Mouse (Mus musculus) ES-E14 (cell line): ENCODE data around the gene Slc13a3. TPM values are rescaled to one million over a fixed set of nuclear protein-coding genes. Genes with fewer than 3 reads are reported as not detected.

ENCODE experiments used
- DNase-seq: peaks from one replicate; pipeline ENCODE4 v3.0.0-alpha.2; 2013; ENCODE audit warnings: low read depth, low spot score
- H3K27ac ChIP-seq: 2 replicates; pipeline ENCODE4 v1.5.1; 2012; ENCODE audit warnings: low read depth, mild to moderate bottlenecking, low read length, moderate library complexity, mixed read lengths; ENCODE audit not compliant: poor library complexity, insufficient read depth, severe bottlenecking
- H3K36me3 ChIP-seq: 2 replicates; pipeline ENCODE4 v1.6.1; 2012; ENCODE audit warnings: mild to moderate bottlenecking, low read length, moderate library complexity, mixed read lengths; ENCODE audit not compliant: control insufficient read depth, poor library complexity, insufficient read depth, severe bottlenecking
- H3K4me1 ChIP-seq, 2 experiments: fragments of 150-350 bp in 1 of 2; sonication (generic) in 1 of 2; 2 replicates each; pipeline ENCODE4 v1.6.1; 2012; ENCODE audit warnings: low read length in 2 of 2, mild to moderate bottlenecking in 1 of 2, mixed read lengths in 1 of 2; ENCODE audit not compliant: control insufficient read depth in 2 of 2, insufficient read depth in 2 of 2, poor library complexity in 1 of 2
- H3K4me3 ChIP-seq, 2 experiments: fragments of 150-350 bp in 1 of 2; sonication (generic) in 1 of 2; 2 replicates each; pipeline ENCODE4 v1.5.1; 2012; ENCODE audit warnings: low read length in 2 of 2, low read depth in 1 of 2, mild to moderate bottlenecking in 1 of 2, mixed read lengths in 1 of 2; ENCODE audit not compliant: insufficient read depth in 1 of 2, poor library complexity in 1 of 2, severe bottlenecking in 1 of 2
- H3K9ac ChIP-seq: 2 replicates; pipeline ENCODE4 v1.6.1; 2012; ENCODE audit warnings: low read depth, mild to moderate bottlenecking, low read length, mixed read lengths; ENCODE audit not compliant: poor library complexity, insufficient read depth, severe bottlenecking
- H3K9me3 ChIP-seq: fragments of 150-350 bp; sonication (generic); 2 replicates; pipeline ENCODE4 v1.6.1; 2012; ENCODE audit warnings: low read depth, mild to moderate bottlenecking, low read length; ENCODE audit not compliant: control insufficient read depth, insufficient read depth
- CHD2 ChIP-seq: IDR thresholded peaks from 2 replicates; pipeline ENCODE4 v1.6.1; 2014; ENCODE audit warnings: mild to moderate bottlenecking, low read depth, low read length, inconsistent platforms
- HCFC1 ChIP-seq: IDR thresholded peaks from 2 replicates; pipeline ENCODE4 v1.6.1; 2012; ENCODE audit warnings: low read length, inconsistent platforms, borderline replicate concordance; ENCODE audit not compliant: insufficient read depth
- MAFK ChIP-seq: IDR thresholded peaks from 2 replicates; pipeline ENCODE4 v1.6.1; 2014; ENCODE audit warnings: mild to moderate bottlenecking, low read depth, low read length, inconsistent platforms; ENCODE audit not compliant: insufficient read depth
- ZC3H11A ChIP-seq: IDR thresholded peaks from 2 replicates; pipeline ENCODE4 v1.6.1; 2012; ENCODE audit warnings: low read depth, mild to moderate bottlenecking, inconsistent platforms, low read length, borderline replicate concordance
- ZNF384 ChIP-seq: IDR thresholded peaks from 2 replicates; pipeline ENCODE4 v1.6.1; 2012; ENCODE audit warnings: low read depth, low read length, inconsistent platforms
- in situ Hi-C, 2 experiments: fragments of 600-800 bp; cut with MboI; formaldehyde crosslinking; loops; one replicate each; pipeline ENCODE4 v1.15.1; 2025; ENCODE audit warnings: low sequenced_read_pairs in 2 of 2, inconsistent platforms in 1 of 2; ENCODE audit not compliant: unreplicated experiment in 2 of 2
- total RNA-seq: library from RNA; depleted of rRNA; stranded (reverse); fragments of 300-350 nt; gene quantifications from 2 replicates; pipeline ENCODE4 v1.2.3, GENCODE M21; 2012

The Slc13a3 gene
- total RNA-seq, 1 experiment: 0.22 TPM

DNA sequence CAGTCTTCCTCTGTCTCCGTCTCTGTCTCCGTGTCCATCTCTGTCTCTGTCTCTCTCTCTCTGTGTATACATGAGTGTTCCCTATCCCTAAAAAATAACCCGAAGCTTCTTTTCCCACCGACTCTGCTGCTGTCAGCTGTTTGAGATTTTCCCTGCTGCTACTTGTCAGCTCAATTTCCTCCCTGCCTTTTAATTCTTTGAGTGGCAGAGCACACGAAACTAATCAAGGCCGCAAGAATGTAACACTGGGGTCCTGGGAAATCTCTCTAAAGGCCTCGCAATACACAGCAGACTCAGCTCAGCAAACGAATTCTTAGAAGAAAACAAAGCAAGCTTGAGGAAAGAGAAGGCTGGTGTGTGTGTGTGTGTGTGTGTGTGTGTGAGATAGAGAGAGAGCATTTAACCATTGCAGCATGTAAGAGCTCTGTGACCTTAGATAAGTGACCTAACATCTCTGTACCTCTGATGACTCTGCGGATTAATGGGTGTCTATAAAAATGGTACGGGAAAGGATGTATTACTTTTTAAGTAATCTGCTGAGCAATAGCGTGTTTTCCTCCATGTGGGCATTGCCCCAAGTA, 57.8 kb downstream of the Slc13a3 start:
- no peaks in the 10 kb centered on the region for H3K9me3 ChIP-seq
- in situ Hi-C loops: no loop called here

DNA sequence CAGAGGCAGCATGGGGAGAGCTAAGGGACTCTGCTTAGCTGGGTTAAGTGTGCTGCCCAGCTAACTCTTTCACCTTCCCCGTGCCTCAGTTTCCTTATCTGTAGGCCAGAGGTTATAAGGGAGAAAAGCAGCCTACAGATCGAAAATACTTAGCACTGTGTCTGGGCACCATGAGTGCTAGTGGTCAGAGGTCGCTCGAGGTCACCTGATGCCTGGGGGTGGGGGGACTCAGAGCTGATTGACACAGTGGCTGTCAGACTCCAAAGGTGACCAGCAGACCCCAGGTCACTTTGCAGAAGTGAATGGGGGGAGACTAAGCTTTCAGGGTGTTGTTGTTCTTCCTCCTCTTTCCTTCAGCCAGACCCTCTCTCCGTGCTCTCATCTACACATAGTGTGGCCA, 58.7 kb downstream of the Slc13a3 start:
- DNase-seq: no peak
- H3K9me3 ChIP-seq: no peaks in the 10 kb centered on the region
- H3K9ac ChIP-seq: no peak overlapping the region
- no peak overlapping the region for H3K4me3 ChIP-seq
- in situ Hi-C loops: no loop called here
- H3K36me3 ChIP-seq: no peaks in the 10 kb centered on the region
- TF ChIP-seq ZC3H11A: no peak
- TF ChIP-seq MAFK: no peak
- TF ChIP-seq ZNF384: no peak
- H3K4me1 ChIP-seq: peaks cover 0 to 9% of the 10 kb centered on the region in 2 experiments; a peak in 1 of 4 replicates
- no peak overlapping the region for H3K27ac ChIP-seq

More for the DNA sequence above, 57.8 kb downstream of the Slc13a3 start:
- Histone ChIP-seq H3K9ac (no peak overlapping the region), H3K27ac (no peak overlapping the region), H3K4me3 (no peak overlapping the region), H3K36me3 (no peaks in the 10 kb centered on the region), H3K4me1 (peaks cover 0 to 9% of the 10 kb centered on the region in 2 experiments; a peak in 1 of 4 replicates)
- no peak for TF ChIP-seq CHD2
- no peak for TF ChIP-seq ZC3H11A
- TF ChIP-seq HCFC1: no peak
- TF ChIP-seq ZNF384: no peak
- TF ChIP-seq MAFK: no peak
- no peak for DNase-seq

DNA sequence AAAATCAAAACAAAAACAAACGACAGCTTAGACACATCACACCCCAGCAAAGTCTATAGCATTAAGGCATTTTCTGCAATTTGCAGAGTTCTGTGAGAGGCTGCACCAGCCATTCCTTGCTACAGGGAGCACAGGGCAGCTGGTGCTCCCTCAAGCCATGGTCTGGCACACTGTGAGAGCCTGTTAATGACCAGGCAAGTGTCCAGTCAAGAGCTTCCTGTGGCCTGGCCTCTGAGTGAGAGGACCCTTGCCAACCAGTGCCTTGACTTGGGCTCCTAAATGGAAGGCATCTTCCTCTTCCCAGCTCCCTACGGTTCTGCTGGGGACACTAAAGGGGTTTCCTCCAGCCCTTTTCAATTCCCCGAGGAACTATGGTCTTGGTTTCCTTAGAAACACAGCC, 59.1 kb downstream of the Slc13a3 start:
- Histone ChIP-seq H3K27ac (no peak overlapping the region), H3K9me3 (no peaks in the 10 kb centered on the region), H3K36me3 (no peaks in the 10 kb centered on the region), H3K4me3 (no peak overlapping the region), H3K4me1 (peaks cover 0 to 9% of the 10 kb centered on the region in 2 experiments; a peak in 1 of 4 replicates), H3K9ac (no peak overlapping the region)
- TF ChIP-seq ZC3H11A (no peak), MAFK (no peak), HCFC1 (no peak), CHD2 (no peak), ZNF384 (no peak)
- DNase-seq: no peak
- in situ Hi-C loops: no loop called here

DNA sequence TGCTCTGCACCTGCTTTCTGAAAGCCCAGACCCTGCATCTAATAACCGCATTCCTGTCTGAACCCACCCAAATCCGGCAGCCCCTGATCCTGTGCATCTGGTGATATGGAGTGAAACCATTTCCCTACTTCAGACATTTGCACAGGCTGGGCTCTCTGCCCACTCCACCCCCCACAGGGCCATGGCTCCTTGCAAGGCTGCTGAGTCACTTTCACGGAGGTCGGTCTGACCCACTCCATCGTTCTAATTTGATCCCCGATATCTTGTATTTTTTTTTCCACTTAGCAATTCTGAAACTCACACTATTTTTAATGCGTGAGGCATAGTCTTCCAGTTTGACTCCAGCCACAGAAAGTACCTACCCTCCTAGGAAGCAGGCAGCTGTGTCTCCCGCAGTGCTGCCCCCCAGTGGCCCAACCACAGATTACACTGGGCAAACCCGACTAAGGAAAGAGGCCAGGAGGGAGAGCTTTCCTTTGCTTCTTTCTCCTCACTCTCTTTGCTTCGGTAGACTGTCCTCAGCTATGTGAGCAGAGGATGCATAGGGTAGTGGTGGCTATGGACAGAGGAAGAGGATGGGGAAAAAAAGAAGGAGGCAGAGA, 65.2 kb downstream of the Slc13a3 start:
- TF ChIP-seq MAFK: no peak
- no peak for TF ChIP-seq ZNF384
- Histone ChIP-seq H3K4me1 (no peaks in the 10 kb centered on the region), H3K27ac (no peak overlapping the region), H3K4me3 (no peak overlapping the region), H3K9me3 (no peaks in the 10 kb centered on the region), H3K36me3 (no peaks in the 10 kb centered on the region), H3K9ac (no peak overlapping the region)
- in situ Hi-C loops: no loop called here
- no peak for DNase-seq

DNA sequence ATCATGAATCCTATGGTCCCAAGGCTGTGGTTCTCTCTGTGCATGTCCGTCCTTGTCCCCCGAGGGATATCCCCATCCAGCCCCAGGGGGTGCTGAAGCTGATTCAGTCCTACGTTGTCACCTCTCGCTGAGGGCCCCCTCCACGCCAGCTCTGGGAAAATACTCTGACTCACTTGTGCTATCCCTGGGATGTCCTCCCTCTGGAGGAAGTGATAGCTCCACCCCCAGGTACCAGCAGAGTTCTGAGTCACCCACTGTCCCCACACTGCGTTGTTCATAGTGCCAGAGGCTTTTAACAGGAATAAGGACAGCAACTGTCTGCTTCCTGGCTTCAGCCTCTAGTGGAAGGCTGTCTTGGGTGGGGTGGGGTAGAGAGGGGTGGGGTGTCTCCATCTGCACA, 67.7 kb downstream of the Slc13a3 start:
- no peak for DNase-seq
- Histone ChIP-seq H3K9me3 (no peaks in the 10 kb centered on the region), H3K4me1 (peaks cover 0 to 6% of the 10 kb centered on the region in 2 experiments; a peak in 1 of 4 replicates), H3K27ac (no peak overlapping the region), H3K4me3 (no peak overlapping the region), H3K36me3 (no peaks in the 10 kb centered on the region), H3K9ac (no peak overlapping the region)
- in situ Hi-C loops: no loop called here
- TF ChIP-seq HCFC1 (no peak), ZNF384 (no peak), ZC3H11A (no peak), MAFK (no peak), CHD2 (no peak)
